Mouse (Mus musculus) E14TG2a.4 (cell line): ENCODE results near the gene Rpp25l.
"Not testable (repeated sequence)": the region's sequence is repeated elsewhere in the genome, so short reads cannot be mapped to it uniquely, and the experiment has no call there.

ENCODE experiments used
- CTCF ChIP-seq: conservative IDR thresholded peaks from 2 replicates; pipeline ENCODE4 v1.5.1; 2014; ENCODE audit warnings: low read length
- NANOG ChIP-seq: IDR thresholded peaks from 2 replicates; pipeline ENCODE4 v1.6.1; 2014; ENCODE audit warnings: borderline replicate concordance, low read length, mixed read lengths
- POU5F1 ChIP-seq: IDR thresholded peaks from 2 replicates; pipeline ENCODE4 v1.6.1; 2014; ENCODE audit warnings: low read length, borderline replicate concordance

GRCm38 (mm10) chr4:41696452-41696851, 16.9 kb downstream of the Rpp25l start:
- not testable (repeated sequence) for TF ChIP-seq CTCF, NANOG, POU5F1
